In the genomic region with DNA sequence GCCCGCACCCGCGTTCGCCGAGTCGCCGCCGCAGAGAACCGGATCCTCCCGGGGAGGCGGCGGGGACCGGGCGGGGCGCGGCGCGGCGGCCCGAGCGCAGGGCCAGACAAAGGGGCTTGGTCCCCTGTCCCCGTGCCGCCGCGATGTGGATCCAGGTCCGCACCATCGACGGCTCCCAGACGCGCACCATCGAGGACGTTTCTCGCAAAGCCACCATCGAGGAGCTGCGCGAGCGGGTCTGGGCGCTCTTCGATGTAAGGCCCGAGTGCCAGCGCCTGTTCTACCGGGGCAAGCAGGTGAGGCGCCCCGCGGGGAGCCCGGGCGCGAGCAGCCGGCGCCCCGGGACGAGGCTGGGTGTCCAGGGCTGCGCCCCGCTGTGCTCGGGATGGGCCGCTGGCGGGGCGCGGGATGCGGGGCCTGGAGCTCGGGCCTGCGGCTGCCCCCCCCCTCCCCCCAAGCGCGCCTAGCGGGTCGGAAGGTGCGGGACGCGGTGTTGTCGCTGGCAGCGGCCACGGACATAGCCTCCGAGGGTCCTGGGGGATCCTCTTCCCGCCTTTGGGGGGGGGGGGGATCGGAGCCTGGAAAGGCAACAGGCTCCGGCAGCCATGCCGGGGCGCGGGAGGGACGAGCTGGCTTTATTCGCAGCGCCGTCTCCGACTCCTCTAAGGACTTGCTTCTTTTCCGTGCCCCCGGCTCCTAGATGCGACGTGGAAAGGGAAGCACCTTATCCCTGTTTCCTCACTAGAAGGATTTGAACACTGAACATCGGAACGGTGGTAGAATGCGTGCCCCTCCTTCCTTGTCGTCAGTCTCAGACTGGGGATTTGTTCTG, we compare ENCODE assay signal across 8 mouse cellular contexts. TPM values are rescaled to one million over a fixed set of nuclear protein-coding genes. Genes with fewer than 3 reads are reported as not detected.
A peak's percentile ranks its signal among the peaks of the same experiment; 100 is the strongest.
DNase-seq lines count a peak whose midpoint lies in the region; ATAC-seq and TF ChIP-seq lines count a peak whose summit lies in the region.

No protein-coding gene starts in this region.

- under 1% methylated on average over 91 of the region's 92 CpGs for WGBS in liver, adult 2 months
- under 1% methylated on average over 68 of the region's 92 CpGs for WGBS in neural tube, embryonic 11.5 days

- no peak for TF ChIP-seq CTCF in liver, adult 2 months (IDR thresholded peaks at IDR 0.05; ENCODE audit: low read depth, low read length)

- peaks cover 16% of the 10 kb centered on the region for H3K4me1 ChIP-seq in liver, adult 2 months (ENCODE audit: control insufficient read depth, insufficient read depth, low read length)
- peaks cover 12% of the 10 kb centered on the region; the same call in 1 of the 2 replicates for H3K4me1 ChIP-seq in neural tube, embryonic 11.5 days (ENCODE audit: control insufficient read depth, insufficient read depth, low read length)

- H3K79me2 ChIP-seq in liver, adult 2 months (ENCODE audit: control insufficient read depth, insufficient read depth, low read length), result peaks cover 27% of the 10 kb centered on the region

- peak overlapping the region; percentile 91 for H3K4me3 ChIP-seq in liver, adult 2 months (ENCODE audit: insufficient read depth, low read depth, low read length)
- peak overlapping the region; percentile 98 for H3K4me3 ChIP-seq in neural tube, embryonic 11.5 days (ENCODE audit: low read depth, low read length)

- peak overlapping the region; percentile 87 for H3K9ac ChIP-seq in liver, adult 2 months (ENCODE audit: low read depth, low read length)
- peak overlapping the region; percentile 100 for H3K9ac ChIP-seq in neural tube, embryonic 11.5 days (ENCODE audit: low read length)

- no peak; the same call in none of the 2 replicates for ATAC-seq in neural tube, embryonic 11.5 days (ENCODE audit: insufficient read depth, low FRiP score, low TSS enrichment)
- ATAC-seq in megakaryocyte-erythroid progenitor cell, adult 5-6 weeks (replicated peaks; ENCODE audit: low FRiP score, low TSS enrichment, poor library complexity, severe bottlenecking), result no peak

- TF ChIP-seq POLR2A in liver, adult 2 months (IDR thresholded peaks at IDR 0.05; ENCODE audit: extremely low read depth, insufficient read depth, low read length), result no peak

- H3K27ac ChIP-seq in liver, adult 2 months (replicated peaks; ENCODE audit: insufficient read depth, low read depth, low read length), result peak overlapping the region; percentile 70
- H3K27ac ChIP-seq in neural tube, embryonic 11.5 days (ENCODE audit: low read depth, low read length), result peak overlapping the region; percentile 89

- peak; percentile 10 for DNase-seq in layer of hippocampus, adult 9-11 months
- DNase-seq in layer of hippocampus, postnatal 36 days, result no peak
- DNase-seq in Muller cell, postnatal 12 days (ENCODE audit: inconsistent ontology term), result peak; percentile 50
- DNase-seq in embryo, embryonic 10.5 days (ENCODE audit: low spot score), result peak; percentile 61
- peak; percentile 18 for DNase-seq in heart, postnatal 4 days
- no peak for DNase-seq in liver, adult 2 months (ENCODE audit: extremely low read depth, low read depth, low spot score)
- DNase-seq in neural tube, embryonic 11.5 days (ENCODE audit: low spot score), result peak; percentile 65

- no peaks in the 10 kb centered on the region for H3K36me3 ChIP-seq in liver, adult 2 months (ENCODE audit: control insufficient read depth, insufficient read depth, low read length)
- H3K36me3 ChIP-seq in neural tube, embryonic 11.5 days (ENCODE audit: control insufficient read depth, insufficient read depth, low read length), result no peaks in the 10 kb centered on the region

- no peaks in the 10 kb centered on the region for H3K9me3 ChIP-seq in neural tube, embryonic 11.5 days (ENCODE audit: control insufficient read depth, low read length)

- H3K27me3 ChIP-seq in liver, adult 2 months (ENCODE audit: control insufficient read depth, insufficient read depth, low read length), result no peaks in the 10 kb centered on the region
- H3K27me3 ChIP-seq in neural tube, embryonic 11.5 days (ENCODE audit: control insufficient read depth, insufficient read depth, low read length), result no peaks in the 10 kb centered on the region

- peak overlapping the region; percentile 65 for H3K4me2 ChIP-seq in neural tube, embryonic 11.5 days (ENCODE audit: low read depth)

RNA-seq across cellular contexts. Expression of a gene that starts 0.5 kb away (rescaled TPM):
- 10 to 100 TPM; 67.2 to 82.8 TPM for total RNA-seq in layer of hippocampus, postnatal 36 days (2021)
- total RNA-seq in heart, postnatal 4 days (2021), result 10 to 100 TPM; 30.4 to 33.0 TPM
- total RNA-seq in liver, adult 2 months (2014; rRNA removed), result 40.7 and 43.6 TPM in 2 replicates
- 16.4 and 21.8 TPM in 2 replicates for polyA plus RNA-seq in liver, adult 2 months (2012; rRNA removed)
- 79.1 and 82.8 TPM in 2 replicates for polyA plus RNA-seq in neural tube, embryonic 11.5 days (2014; fragmentation: Nextera tagmentation; extraction: Ambion mirVana)
- total RNA-seq in megakaryocyte-erythroid progenitor cell, adult 5-6 weeks (2014; fragmentation: Nextera tagmentation), result 97.2 and 116 TPM in 2 replicates
- total RNA-seq in megakaryocyte-erythroid progenitor cell, adult 5-6 weeks (2017), result 82.3 and 101 TPM in 2 replicates

RNA-seq across cellular contexts. Expression of a gene that starts 27.3 kb away (rescaled TPM):
- not detected for total RNA-seq in layer of hippocampus, postnatal 36 days (2021)
- not detected for total RNA-seq in heart, postnatal 4 days (2021)
- not detected in 2 replicates for total RNA-seq in liver, adult 2 months (2014; rRNA removed)
- not detected in 2 replicates for polyA plus RNA-seq in liver, adult 2 months (2012; rRNA removed)
- polyA plus RNA-seq in neural tube, embryonic 11.5 days (2014; fragmentation: Nextera tagmentation; extraction: Ambion mirVana), result not detected in 2 replicates
- total RNA-seq in megakaryocyte-erythroid progenitor cell, adult 5-6 weeks (2014; fragmentation: Nextera tagmentation), result not detected in 2 replicates
- total RNA-seq in megakaryocyte-erythroid progenitor cell, adult 5-6 weeks (2017), result not detected in 2 replicates

Comparison
In these comparisons a context has a peak if more than half of its experiments do, and no peak if none do; other contexts are left out.
1. DNase-seq: peak in layer of hippocampus, adult 9-11 months (single experiment), Muller cell, postnatal 12 days (single experiment), embryo, embryonic 10.5 days (single experiment), heart, postnatal 4 days (single experiment) and neural tube, embryonic 11.5 days (single experiment); none in layer of hippocampus, postnatal 36 days (0 of 2) and liver, adult 2 months (single experiment).